Mouse (Mus musculus): ENCODE results near the gene Them5. TPM values are rescaled to one million over a fixed set of nuclear protein-coding genes. Genes with fewer than 3 reads are reported as not detected.

Them5 gene
- polyA plus RNA-seq (2021; fragmentation: Nextera tagmentation), result not detected in 2 replicates
- long read RNA-seq, experiment 1, result 0 reads
- long read RNA-seq, experiment 2, result 0 reads

DNA sequence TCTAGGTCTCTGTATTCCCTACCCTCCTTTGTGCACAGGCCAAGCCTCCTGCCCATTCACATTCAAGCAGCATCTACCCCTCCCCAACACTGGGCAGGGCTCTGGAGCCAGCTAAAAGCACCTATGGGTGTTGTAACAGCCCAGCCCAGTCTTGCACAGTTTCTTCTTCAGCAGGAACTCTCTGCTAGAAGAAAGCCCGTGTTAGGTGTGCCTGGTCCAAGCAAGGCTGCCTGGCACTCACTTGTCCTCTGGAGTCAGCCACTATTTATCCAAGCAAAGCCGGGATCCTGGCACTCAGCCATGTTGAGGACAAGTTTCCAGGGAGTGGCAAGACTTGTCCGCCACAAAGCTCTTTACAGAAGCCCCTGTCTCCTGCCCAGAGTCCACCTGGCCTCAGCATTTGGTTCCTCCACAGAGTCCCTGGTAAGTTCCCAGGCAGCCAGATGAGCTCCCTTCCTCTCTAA lies at the start of gene Them5:
TSS of gene Them5 (plus strand) at position 141 of the 464 bp plus-strand sequence.

GRCm38 (mm10) chr3:94309633-94310363 lies 32.1 kb upstream of the Them5 start, which contains the start of gene Them4:
TSS of gene Them4 (plus strand) at chr3:94310089.

DNA sequence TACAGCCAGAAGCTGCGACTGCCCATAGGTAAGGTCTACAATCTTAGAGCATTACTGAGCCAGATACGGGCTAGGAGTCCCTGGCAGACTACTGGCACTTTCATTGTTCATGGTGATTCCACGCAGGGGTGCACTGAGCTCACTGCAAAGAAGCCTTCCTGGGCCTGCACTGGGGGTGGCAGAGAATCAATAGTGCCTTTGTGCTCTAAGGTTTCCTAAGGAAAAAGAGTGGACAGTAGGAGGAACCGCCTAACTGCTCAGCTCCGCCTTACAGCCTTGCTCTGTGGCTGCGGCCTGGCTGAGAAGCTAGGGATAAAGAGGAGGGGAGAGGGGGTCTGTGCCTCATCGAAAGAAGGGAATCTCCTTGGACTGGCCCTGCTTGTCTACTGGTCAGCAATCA lies 20.2 kb downstream of the Them5 start, which contains the start of gene C2cd4d:
TSS of gene C2cd4d (plus strand) at position 301 of the 400 bp plus-strand sequence.

DNA sequence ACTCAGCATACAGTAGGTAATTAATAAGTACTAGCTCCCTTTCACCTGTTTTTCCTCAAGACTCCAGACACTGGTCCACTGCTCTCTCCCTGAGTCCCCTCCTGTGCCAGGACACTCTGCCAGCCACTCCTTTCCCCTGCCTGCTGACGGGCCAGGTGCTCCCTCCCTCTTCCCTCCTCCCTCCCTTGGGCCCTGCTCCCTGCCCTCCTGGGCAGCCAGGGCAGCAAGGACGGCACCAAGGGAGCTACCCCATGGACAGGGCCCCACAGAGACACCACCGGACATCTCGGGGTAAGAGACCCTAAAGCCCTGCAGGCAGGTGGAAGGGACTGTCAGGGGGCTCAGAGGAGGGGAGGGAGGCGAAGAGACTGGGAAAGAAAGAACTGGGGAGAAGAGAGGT lies 30.7 kb downstream of the Them5 start, which contains the start of gene Rorc:
TSS of gene Rorc (plus strand) at position 154 of the 400 bp plus-strand sequence.

Other genes starting within 250 kb of the Them5 start
- gene Gm10696, start 163.9 kb upstream of the Them5 start, polyA plus RNA-seq (2021; fragmentation: Nextera tagmentation), result not detected in 2 replicates
- not detected in 2 replicates for gene Gm5286, start 145.4 kb upstream of the Them5 start, polyA plus RNA-seq (2021; fragmentation: Nextera tagmentation)
- not detected in 2 replicates for gene Gm4778, start 78.1 kb upstream of the Them5 start, polyA plus RNA-seq (2021; fragmentation: Nextera tagmentation)
- 23.1 and 26.8 TPM in 2 replicates for gene Them4, start 32.0 kb upstream of the Them5 start, polyA plus RNA-seq (2021; fragmentation: Nextera tagmentation)
- gene C2cd4d, start 20.3 kb downstream of the Them5 start, polyA plus RNA-seq (2021; fragmentation: Nextera tagmentation), result 0.15 and 1.1 TPM in 2 replicates
- gene Rorc, start 30.7 kb downstream of the Them5 start, polyA plus RNA-seq (2021; fragmentation: Nextera tagmentation), result 1.9 and 2.5 TPM in 2 replicates
- 0.24 and 0.36 TPM in 2 replicates for gene Lingo4, start 56.4 kb downstream of the Them5 start, polyA plus RNA-seq (2021; fragmentation: Nextera tagmentation)
- 14.9 and 19.5 TPM in 2 replicates for gene Tdrkh, start 71.2 kb downstream of the Them5 start, polyA plus RNA-seq (2021; fragmentation: Nextera tagmentation)
- 61.1 and 62.9 TPM in 2 replicates for gene Mrpl9, start 101.2 kb downstream of the Them5 start, polyA plus RNA-seq (2021; fragmentation: Nextera tagmentation)
- gene Oaz3, start 101.8 kb downstream of the Them5 start, polyA plus RNA-seq (2021; fragmentation: Nextera tagmentation), result 0.20 and 0.23 TPM in 2 replicates
- gene Celf3, start 136.2 kb downstream of the Them5 start, polyA plus RNA-seq (2021; fragmentation: Nextera tagmentation), result 43.5 and 58.7 TPM in 2 replicates
- 11.6 and 14.9 TPM in 2 replicates for gene Riiad1, start 138.2 kb downstream of the Them5 start, polyA plus RNA-seq (2021; fragmentation: Nextera tagmentation)
- gene Snx27, start 240.6 kb downstream of the Them5 start, polyA plus RNA-seq (2021; fragmentation: Nextera tagmentation), result 24.4 and 69.1 TPM in 2 replicates